Mouse (Mus musculus) hindbrain, embryonic 15.5 days (tissue): ENCODE data around the gene Golga7b. TPM values are rescaled to one million over a fixed set of nuclear protein-coding genes. Genes with fewer than 3 reads are reported as not detected.
A peak's percentile ranks its signal among the peaks of the same experiment; 100 is the strongest.

Source experiments
- ATAC-seq: fragments of 200-750 bp; cut with Nextera tagmentation; 2 replicates; pipeline ENCODE4 v1.8.0; 2017; ENCODE audit warnings: low read depth, moderate number of reproducible peaks, moderate TSS enrichment; ENCODE audit not compliant: low FRiP score
- H3K27ac ChIP-seq: fragments of 300-500 bp; sonication (generic); replicated peaks from 2 replicates; pipeline ENCODE4 v1.5.1; 2015; ENCODE audit warnings: mild to moderate bottlenecking, inconsistent platforms
- H3K27me3 ChIP-seq: fragments of 300-500 bp; sonication (generic); 2 replicates; pipeline ENCODE4 v1.6.1; 2015; ENCODE audit warnings: control low read depth, inconsistent platforms
- H3K36me3 ChIP-seq: fragments of 300-500 bp; sonication (generic); 2 replicates; pipeline ENCODE4 v1.6.1; 2015; ENCODE audit warnings: control low read depth, inconsistent platforms
- H3K4me1 ChIP-seq: fragments of 300-500 bp; sonication (generic); replicated peaks from 2 replicates; pipeline ENCODE4 v1.6.1; 2015; ENCODE audit warnings: control low read depth, inconsistent platforms
- H3K4me2 ChIP-seq: fragments of 300-500 bp; sonication (generic); 2 replicates; pipeline ENCODE4 v1.6.1; 2015; ENCODE audit warnings: moderate library complexity, mild to moderate bottlenecking, inconsistent platforms
- H3K4me3 ChIP-seq: fragments of 300-500 bp; sonication (generic); 2 replicates; pipeline ENCODE4 v1.5.1; 2015; ENCODE audit warnings: mild to moderate bottlenecking, inconsistent platforms
- H3K9ac ChIP-seq: fragments of 300-500 bp; sonication (generic); 2 replicates; pipeline ENCODE4 v1.6.1; 2015; ENCODE audit warnings: inconsistent platforms
- H3K9me3 ChIP-seq: fragments of 300-500 bp; sonication (generic); 2 replicates; pipeline ENCODE4 v1.6.1; 2016; ENCODE audit warnings: control low read depth, inconsistent platforms
- whole genome bisulfite sequencing: fragments of 180-500 bp; shearing (Covaris S2); methylation state at CpG from one replicate; pipeline ENCODE4 v1.1.7; 2015; 5-methylcytosine and 5-hydroxymethylcytosine counted together
- polyA plus RNA-seq: library from polyadenylated mRNA; unstranded; fragments of >200 nt; fragmentation: Nextera tagmentation; extraction: Ambion mirVana; gene quantifications from 2 replicates; pipeline ENCODE4 v1.2.1, GENCODE M21; 2015

The Golga7b gene
- 61.7 and 68.4 TPM in 2 replicates for polyA plus RNA-seq

GRCm38 (mm10) chr19:42247519-42247918 is at the start of gene Golga7b:
Gene Golga7b (plus strand): TSS chr19:42247574.
- ATAC-seq = no peak
- no peak within 1 kb of the TSS for H3K4me2 ChIP-seq
- 86% methylated on average over 3 of the region's 3 CpGs for WGBS
- H3K9ac ChIP-seq = no peak within 1 kb of the TSS
- no peaks in the 10 kb centered on the region for H3K36me3 ChIP-seq
- H3K27me3 ChIP-seq = no peaks in the 10 kb centered on the region; the same call in 1 of the 2 replicates
- no peak within 1 kb of the TSS for H3K4me3 ChIP-seq
- no peak within 1 kb of the TSS for H3K27ac ChIP-seq
- H3K9me3 ChIP-seq = no peaks in the 10 kb centered on the region
- H3K4me1 ChIP-seq = no peaks in the 10 kb centered on the region

- peaks cover 17% of the 10 kb centered on the region for H3K4me1 ChIP-seq
- ATAC-seq = no peak
- no peak overlapping the region for H3K4me3 ChIP-seq
- no peak overlapping the region for H3K4me2 ChIP-seq
- no peaks in the 10 kb centered on the region for H3K9me3 ChIP-seq
- H3K27me3 ChIP-seq = peaks cover 44% of the 10 kb centered on the region
- H3K27ac ChIP-seq = no peak overlapping the region
- 48% methylated on average over 11 of the region's 11 CpGs for WGBS
- no peak overlapping the region for H3K9ac ChIP-seq
- no peaks in the 10 kb centered on the region for H3K36me3 ChIP-seq
Observed at GRCm38 (mm10) chr19:42198026-42198425, 49.3 kb upstream of the Golga7b start.

DNA sequence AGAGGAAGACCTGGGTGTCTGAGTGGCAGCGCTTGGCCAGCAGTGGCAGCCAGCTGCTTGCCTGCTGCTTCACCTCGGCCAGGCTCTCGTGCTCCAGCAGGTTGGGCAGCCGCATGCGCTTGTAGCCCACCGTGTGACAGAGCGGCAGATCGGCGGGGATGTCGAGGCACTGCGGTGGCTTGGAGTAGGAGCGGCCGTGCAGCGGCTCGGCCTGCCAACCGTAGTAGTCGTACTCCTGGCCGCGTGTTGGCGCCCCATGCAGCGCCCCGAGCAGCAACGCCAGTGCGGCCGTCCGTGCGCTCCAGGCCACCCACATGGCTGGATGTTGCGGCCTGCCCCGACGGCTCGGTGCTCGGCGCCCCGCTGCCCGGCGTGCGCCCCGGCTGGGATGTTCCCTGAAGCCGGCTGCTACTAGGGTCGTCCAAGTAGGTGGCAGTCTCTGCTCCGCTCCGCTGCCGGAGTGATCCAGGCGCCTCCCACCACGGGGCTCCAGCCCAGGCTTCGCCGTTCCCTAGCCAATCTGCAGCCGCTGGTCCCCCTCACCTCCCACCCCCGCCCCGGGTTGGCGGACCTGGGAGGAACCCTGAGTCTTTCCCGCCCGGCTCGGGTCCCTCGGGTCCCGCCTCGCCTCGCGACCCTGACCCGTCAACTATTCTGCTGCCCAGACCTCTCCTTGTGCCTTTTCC is 45.5 kb upstream of the Golga7b start, which contains the start of gene Sfrp5:
Gene Sfrp5, minus strand, starts transcription at position 557 of the 686 bp plus-strand sequence.
- ATAC-seq = peak; percentile 44; the same call in 1 of the 2 replicates
- Histone ChIP-seq H3K9me3 (no peaks in the 10 kb centered on the region), H3K36me3 (no peaks in the 10 kb centered on the region), H3K4me1 (peaks cover 20% of the 10 kb centered on the region), H3K4me3 (peak within 1 kb of the TSS; percentile 30), H3K27me3 (peaks cover 57% of the 10 kb centered on the region), H3K9ac (no peak within 1 kb of the TSS), H3K27ac (no peak within 1 kb of the TSS), H3K4me2 (peak within 1 kb of the TSS; percentile 55)
- under 1% methylated on average over 60 of the region's 60 CpGs for WGBS

GRCm38 (mm10) chr19:42202467-42202866 is 44.9 kb upstream of the Golga7b start:
- no peaks in the 10 kb centered on the region for H3K9me3 ChIP-seq
- WGBS = 40% methylated on average over 8 of the region's 8 CpGs
- H3K27me3 ChIP-seq = peaks cover 57% of the 10 kb centered on the region
- H3K4me3 ChIP-seq = peak overlapping the region; percentile 30; the same call in 1 of the 2 replicates
- H3K36me3 ChIP-seq = no peaks in the 10 kb centered on the region
- no peak overlapping the region for H3K9ac ChIP-seq
- H3K4me1 ChIP-seq = peaks cover 20% of the 10 kb centered on the region
- H3K4me2 ChIP-seq = peak overlapping the region; percentile 55; the same call in 1 of the 2 replicates
- H3K27ac ChIP-seq = no peak overlapping the region
- no peak for ATAC-seq

DNA sequence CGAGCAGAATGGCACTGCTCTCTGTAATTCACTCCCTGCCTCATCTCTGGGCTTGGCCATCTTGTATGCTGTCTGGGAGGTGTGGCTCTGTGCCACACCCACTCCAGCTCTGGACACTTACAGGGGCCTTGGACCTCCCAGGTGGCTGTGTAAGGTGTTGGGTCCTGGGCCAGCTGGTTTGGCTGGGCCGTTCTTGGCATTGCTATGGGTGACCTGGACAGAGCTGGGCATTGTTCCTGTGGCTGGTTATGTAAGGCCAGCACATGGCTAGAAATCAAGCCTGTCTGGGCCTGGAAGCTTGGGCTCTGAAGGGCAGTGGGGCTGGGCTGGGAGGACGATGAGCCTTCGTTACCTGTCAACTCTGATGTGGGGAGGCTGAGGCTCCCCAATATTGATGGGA is 43.1 kb upstream of the Golga7b start:
- Histone ChIP-seq H3K9me3 (no peaks in the 10 kb centered on the region), H3K9ac (no peak overlapping the region), H3K36me3 (no peaks in the 10 kb centered on the region), H3K4me3 (no peak overlapping the region), H3K27me3 (peaks cover 49% of the 10 kb centered on the region), H3K27ac (no peak overlapping the region), H3K4me2 (no peak overlapping the region), H3K4me1 (peaks cover 20% of the 10 kb centered on the region)
- WGBS = 89% methylated on average over 4 of the region's 4 CpGs
- no peak for ATAC-seq

DNA sequence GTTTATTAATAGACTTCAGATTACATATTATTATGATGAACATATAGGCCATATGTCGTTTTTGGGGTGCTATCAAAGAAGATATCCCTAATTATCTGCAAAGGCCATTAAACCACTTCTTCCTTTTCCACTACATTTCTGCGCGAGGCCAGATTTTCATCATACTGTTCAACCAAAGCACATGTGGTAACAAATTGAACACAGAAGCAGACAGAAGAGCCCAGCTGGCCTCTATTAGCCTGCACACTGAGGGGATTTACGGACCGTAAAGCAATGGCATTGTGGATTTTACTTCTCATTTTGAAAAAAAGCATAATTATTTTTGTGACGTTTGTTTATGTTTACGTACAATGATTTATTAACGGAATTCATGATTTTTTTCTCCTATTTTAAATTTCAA is 42.2 kb upstream of the Golga7b start:
- WGBS = 62% methylated on average over 8 of the region's 8 CpGs
- H3K9me3 ChIP-seq = no peaks in the 10 kb centered on the region

GRCm38 (mm10) chr19:42209485-42209884 is 37.9 kb upstream of the Golga7b start:
- no peak overlapping the region for H3K4me3 ChIP-seq
- no peak overlapping the region for H3K9ac ChIP-seq
- no peak; the same call in 1 of the 2 replicates for ATAC-seq
- no peak overlapping the region for H3K4me2 ChIP-seq
- H3K36me3 ChIP-seq = no peaks in the 10 kb centered on the region
- 51% methylated on average over 7 of the region's 7 CpGs for WGBS
- H3K27me3 ChIP-seq = no peaks in the 10 kb centered on the region
- no peaks in the 10 kb centered on the region for H3K9me3 ChIP-seq
- peaks cover 8% of the 10 kb centered on the region for H3K4me1 ChIP-seq
- H3K27ac ChIP-seq = no peak overlapping the region

More for the DNA sequence above, 42.2 kb upstream of the Golga7b start:
- Histone ChIP-seq H3K27me3 (peaks cover 40% of the 10 kb centered on the region), H3K36me3 (no peaks in the 10 kb centered on the region), H3K4me3 (no peak overlapping the region), H3K4me1 (peaks cover 26% of the 10 kb centered on the region), H3K9ac (no peak overlapping the region), H3K27ac (no peak overlapping the region), H3K4me2 (no peak overlapping the region)
- no peak for ATAC-seq

- H3K27ac ChIP-seq = no peak overlapping the region
- H3K27me3 ChIP-seq = no peaks in the 10 kb centered on the region
- peaks cover 7% of the 10 kb centered on the region; the same call in 1 of the 2 replicates for H3K4me1 ChIP-seq
- no peak overlapping the region for H3K4me3 ChIP-seq
- H3K36me3 ChIP-seq = no peaks in the 10 kb centered on the region
- WGBS = 58% methylated on average over 6 of the region's 6 CpGs
- H3K9ac ChIP-seq = no peak overlapping the region
- no peaks in the 10 kb centered on the region for H3K9me3 ChIP-seq
- no peak overlapping the region for H3K4me2 ChIP-seq
- no peak for ATAC-seq
Observed at GRCm38 (mm10) chr19:42209976-42210375, 37.4 kb upstream of the Golga7b start.

DNA sequence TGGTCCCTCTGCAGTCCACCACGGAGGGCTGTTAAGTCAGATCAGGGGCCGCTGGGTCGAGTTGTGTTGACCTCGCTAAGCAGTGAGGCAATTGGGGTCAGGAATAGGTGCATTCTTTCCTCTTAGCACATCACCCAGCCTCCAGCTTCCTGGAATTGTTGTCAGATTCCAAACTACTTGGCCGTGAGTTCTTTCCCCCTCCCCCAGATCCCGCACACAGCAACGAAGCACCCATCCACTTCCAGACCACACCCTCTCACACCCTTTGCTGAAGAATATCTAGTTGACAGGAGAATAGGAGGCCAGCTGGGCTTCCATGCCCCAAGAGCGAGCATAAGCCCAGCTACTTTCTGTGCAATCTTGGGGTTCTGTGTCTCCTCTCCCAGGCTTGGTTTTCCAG is 35.4 kb upstream of the Golga7b start:
- H3K36me3 ChIP-seq = no peaks in the 10 kb centered on the region
- H3K9ac ChIP-seq = no peak overlapping the region
- 25% methylated on average over 8 of the region's 8 CpGs for WGBS
- H3K4me3 ChIP-seq = no peak overlapping the region
- no peak for ATAC-seq
- no peaks in the 10 kb centered on the region for H3K9me3 ChIP-seq
- peaks cover 7% of the 10 kb centered on the region; the same call in 1 of the 2 replicates for H3K4me1 ChIP-seq
- H3K27ac ChIP-seq = no peak overlapping the region
- no peaks in the 10 kb centered on the region for H3K27me3 ChIP-seq
- no peak overlapping the region for H3K4me2 ChIP-seq

GRCm38 (mm10) chr19:42214601-42215000 is 32.8 kb upstream of the Golga7b start:
- no peak for ATAC-seq
- 81% methylated on average over 2 of the region's 2 CpGs for WGBS

DNA sequence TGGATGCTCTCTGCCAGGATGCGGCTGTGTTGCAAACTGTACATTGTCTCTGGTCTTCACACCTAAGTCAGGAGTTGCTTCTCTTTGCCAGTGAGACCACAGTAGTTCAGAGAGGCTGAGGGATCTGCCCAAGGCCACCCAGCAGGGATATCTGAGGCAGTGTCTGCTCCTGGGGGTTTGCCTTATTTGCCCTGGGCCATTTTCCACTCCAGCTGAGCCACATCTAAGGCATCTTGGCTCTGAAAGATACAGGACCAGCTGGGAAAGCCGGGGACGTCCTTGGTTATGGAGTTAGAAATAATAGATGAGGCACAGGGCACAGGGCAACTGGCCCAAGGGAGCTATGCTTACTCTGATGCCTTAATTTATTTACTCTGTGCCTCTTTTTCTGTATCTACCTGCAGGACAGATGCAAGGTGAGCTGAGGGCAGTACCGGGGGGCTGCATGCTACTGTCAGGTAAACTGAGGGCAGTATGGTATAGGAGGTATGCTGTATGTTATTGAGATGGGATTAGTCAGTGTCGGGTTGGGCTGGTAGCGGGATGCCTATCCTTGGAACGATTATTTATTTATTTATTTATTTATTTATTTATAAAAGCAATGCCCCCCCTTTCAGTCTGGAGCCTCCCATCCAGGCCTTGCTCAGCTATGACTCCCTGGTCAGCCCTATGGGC is 30.5 kb upstream of the Golga7b start:
- no peak overlapping the region for H3K4me3 ChIP-seq
- no peak overlapping the region for H3K9ac ChIP-seq
- ATAC-seq = peak; percentile 30; the same call in 1 of the 2 replicates
- no peaks in the 10 kb centered on the region for H3K36me3 ChIP-seq
- 72% methylated on average over 7 of the region's 7 CpGs for WGBS
- H3K4me1 ChIP-seq = no peaks in the 10 kb centered on the region
- no peaks in the 10 kb centered on the region for H3K9me3 ChIP-seq
- no peak overlapping the region for H3K4me2 ChIP-seq
- no peak overlapping the region for H3K27ac ChIP-seq
- no peaks in the 10 kb centered on the region for H3K27me3 ChIP-seq

More at GRCm38 (mm10) chr19:42214601-42215000, 32.8 kb upstream of the Golga7b start:
- no peaks in the 10 kb centered on the region for H3K9me3 ChIP-seq
- peaks cover 4% of the 10 kb centered on the region; the same call in 1 of the 2 replicates for H3K4me1 ChIP-seq
- no peak overlapping the region for H3K27ac ChIP-seq
- no peak overlapping the region for H3K9ac ChIP-seq
- H3K27me3 ChIP-seq = no peaks in the 10 kb centered on the region
- no peak overlapping the region for H3K4me2 ChIP-seq
- no peak overlapping the region for H3K4me3 ChIP-seq
- H3K36me3 ChIP-seq = no peaks in the 10 kb centered on the region

- Histone ChIP-seq H3K27ac (no peak overlapping the region), H3K4me3 (no peak overlapping the region), H3K9ac (no peak overlapping the region), H3K27me3 (no peaks in the 10 kb centered on the region), H3K4me2 (no peak overlapping the region), H3K4me1 (no peaks in the 10 kb centered on the region), H3K9me3 (no peaks in the 10 kb centered on the region), H3K36me3 (no peaks in the 10 kb centered on the region)
- WGBS = 5% methylated on average over 2 of the region's 2 CpGs
- peak; percentile 63; the same call in 1 of the 2 replicates for ATAC-seq
Observed at GRCm38 (mm10) chr19:42217374-42217763, 30.0 kb upstream of the Golga7b start.
